Mouse (Mus musculus) cortical plate, adult 2 months (tissue): Measurements from ENCODE around the gene Guca1b. TPM values are rescaled to one million over a fixed set of nuclear protein-coding genes. Genes with fewer than 3 reads are reported as not detected.

Experiments
- H3K27ac ChIP-seq: fragments of 200-500 bp; 2 replicates; pipeline ENCODE4 v1.5.1; 2012; ENCODE audit warnings: low read length, control low read depth, inconsistent platforms; ENCODE audit not compliant: insufficient read depth
- H3K4me1 ChIP-seq: fragments of 200-500 bp; 2 replicates; pipeline ENCODE4 v1.6.1; 2011; ENCODE audit warnings: low read length; ENCODE audit not compliant: control insufficient read depth, insufficient read depth
- H3K4me3 ChIP-seq: fragments of 200-500 bp; 2 replicates; pipeline ENCODE4 v1.5.1; 2011; ENCODE audit warnings: mild to moderate bottlenecking, low read length, control low read depth; ENCODE audit not compliant: insufficient read depth
- CTCF ChIP-seq: fragments of 200-500 bp; IDR thresholded peaks from 2 replicates; pipeline ENCODE4 v1.5.1; 2011; ENCODE audit warnings: mild to moderate bottlenecking, control low read depth, low read length; ENCODE audit not compliant: insufficient read depth; ENCODE audit errors: extremely low read depth
- POLR2A ChIP-seq: fragments of 200-500 bp; IDR thresholded peaks from 2 replicates; pipeline ENCODE4 v1.6.1; 2011; ENCODE audit warnings: mild to moderate bottlenecking, low read length, control low read depth; ENCODE audit not compliant: insufficient read depth; ENCODE audit errors: extremely low read depth
- polyA plus RNA-seq: library from polyadenylated mRNA; depleted of rRNA; stranded (reverse); fragments of >200 nt; gene quantifications from 2 replicates; pipeline ENCODE4 v1.2.3, GENCODE M21; 2012

The Guca1b gene
- polyA plus RNA-seq, 1 experiment = 1.2 TPM

GRCm38 (mm10) chr17:47378133-47378532 lies 7.1 kb upstream of the Guca1b start:
- TF ChIP-seq POLR2A (no peak), CTCF (no peak)
- Histone ChIP-seq H3K4me1 (no peaks in the 10 kb centered on the region), H3K27ac (no peak overlapping the region), H3K4me3 (no peak overlapping the region)

GRCm38 (mm10) chr17:47381917-47382316 lies 3.3 kb upstream of the Guca1b start:
- H3K4me3 ChIP-seq = no peak overlapping the region
- no peak overlapping the region for H3K27ac ChIP-seq
- no peaks in the 10 kb centered on the region for H3K4me1 ChIP-seq
- no peak for TF ChIP-seq POLR2A

GRCm38 (mm10) chr17:47383266-47383665 lies 1.9 kb upstream of the Guca1b start:
- TF ChIP-seq POLR2A (no peak), CTCF (no peak)
- H3K27ac ChIP-seq = no peak overlapping the region
- H3K4me3 ChIP-seq = no peak overlapping the region
- H3K4me1 ChIP-seq = no peaks in the 10 kb centered on the region

DNA sequence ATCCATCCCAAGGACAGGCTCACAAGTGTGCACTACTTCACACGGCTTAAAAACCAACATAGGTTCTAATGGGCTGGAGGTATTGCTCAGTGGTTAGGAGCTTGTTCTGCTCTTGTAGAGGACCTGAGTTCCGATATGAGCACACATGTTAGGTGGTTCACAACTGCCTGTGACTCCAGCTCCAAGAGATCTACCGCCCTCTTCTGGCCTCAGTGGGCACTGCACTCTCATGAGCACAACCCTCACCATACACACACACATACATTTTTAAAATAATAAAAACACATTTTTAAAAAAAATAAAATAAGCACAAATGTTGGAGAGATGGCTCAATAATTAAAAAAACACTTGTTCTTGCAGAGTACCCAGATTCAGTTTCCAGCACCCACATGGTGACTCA lies 1.1 kb upstream of the Guca1b start:
- H3K27ac ChIP-seq = no peak overlapping the region
- no peaks in the 10 kb centered on the region for H3K4me1 ChIP-seq
- TF ChIP-seq CTCF = no peak
- no peak overlapping the region for H3K4me3 ChIP-seq

DNA sequence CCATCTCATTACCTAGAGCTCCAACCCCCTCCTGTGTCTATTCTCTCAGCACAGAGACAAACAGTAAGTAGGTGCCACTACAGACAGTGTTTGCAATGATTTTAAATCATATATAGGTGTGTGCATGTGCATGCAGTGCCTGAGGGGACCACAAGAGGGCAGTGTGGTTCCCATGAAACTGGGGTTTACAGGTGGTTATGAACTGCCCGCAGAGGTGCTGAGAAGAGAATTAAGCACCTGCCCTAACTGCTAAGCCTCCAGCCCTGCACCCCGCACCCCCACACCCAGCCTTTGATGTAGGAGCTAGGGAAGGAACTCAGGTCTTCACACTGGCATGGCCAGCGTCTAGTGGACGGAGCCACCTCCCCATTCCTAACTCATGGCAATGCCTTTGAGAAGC lies 1.5 kb downstream of the Guca1b start:
- Histone ChIP-seq H3K4me3 (no peak overlapping the region), H3K4me1 (no peaks in the 10 kb centered on the region), H3K27ac (no peak overlapping the region)
- TF ChIP-seq CTCF (peak; percentile 62), POLR2A (no peak)

GRCm38 (mm10) chr17:47394223-47394869 lies 9.2 kb downstream of the Guca1b start:
- TF ChIP-seq POLR2A (no peak), CTCF (no peak)
- H3K4me3 ChIP-seq = no peak overlapping the region
- no peak overlapping the region for H3K27ac ChIP-seq
- no peaks in the 10 kb centered on the region for H3K4me1 ChIP-seq

GRCm38 (mm10) chr17:47395376-47395913 lies 10.3 kb downstream of the Guca1b start:
- TF ChIP-seq POLR2A (no peak), CTCF (no peak)
- Histone ChIP-seq H3K27ac (no peak overlapping the region), H3K4me1 (no peaks in the 10 kb centered on the region), H3K4me3 (peak overlapping the region; percentile 13; the same call in 1 of the 2 replicates)

DNA sequence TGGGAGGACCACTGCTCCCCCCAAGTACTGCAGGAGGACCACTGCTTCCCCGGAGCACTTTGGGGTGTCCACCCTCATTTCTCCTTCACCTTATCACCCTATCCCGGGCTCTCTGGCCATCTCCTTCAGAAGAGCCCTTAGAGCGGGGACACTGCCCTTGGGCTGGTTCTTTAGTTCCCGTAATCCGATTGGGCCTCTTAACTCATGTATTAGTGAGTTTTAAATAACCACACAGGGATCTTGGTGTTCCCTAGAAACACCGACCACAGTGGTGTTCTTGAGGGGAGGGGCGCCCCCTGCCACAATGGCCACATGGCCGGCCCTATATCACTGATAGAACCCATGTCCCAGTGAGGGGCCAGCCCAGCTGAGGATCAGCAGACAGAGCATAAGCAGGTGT lies 13.9 kb downstream of the Guca1b start:
- H3K27ac ChIP-seq = no peak overlapping the region
- H3K4me3 ChIP-seq = no peak overlapping the region
- TF ChIP-seq POLR2A (no peak), CTCF (no peak)
- H3K4me1 ChIP-seq = no peaks in the 10 kb centered on the region

DNA sequence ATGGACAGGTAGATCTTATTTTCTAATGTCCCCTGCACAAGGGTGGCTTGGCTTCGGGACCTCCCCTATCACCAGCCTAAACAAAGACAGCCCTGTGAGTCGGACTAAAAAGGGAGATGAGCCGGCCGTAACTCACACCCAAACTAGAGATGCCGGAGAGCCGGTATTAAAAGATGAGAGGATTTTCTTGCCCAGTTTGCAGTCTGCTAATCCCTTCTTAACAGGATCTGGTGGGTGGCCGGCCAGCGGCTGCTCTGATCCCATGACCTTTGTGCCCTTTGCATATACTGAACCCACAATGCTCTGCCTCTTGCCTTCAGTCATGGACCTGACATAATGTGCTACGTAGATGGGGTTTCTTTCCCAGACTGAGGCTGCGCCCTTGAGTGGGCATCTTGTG lies 15.3 kb downstream of the Guca1b start, which contains the start of gene Guca1a:
Gene Guca1a (minus strand): TSS at position 134 of the 400 bp plus-strand sequence.
- no peak within 1 kb of the TSS for H3K4me3 ChIP-seq
- TF ChIP-seq POLR2A (no peak), CTCF (no peak)
- H3K27ac ChIP-seq = no peak within 1 kb of the TSS
- no peaks in the 10 kb centered on the region for H3K4me1 ChIP-seq

DNA sequence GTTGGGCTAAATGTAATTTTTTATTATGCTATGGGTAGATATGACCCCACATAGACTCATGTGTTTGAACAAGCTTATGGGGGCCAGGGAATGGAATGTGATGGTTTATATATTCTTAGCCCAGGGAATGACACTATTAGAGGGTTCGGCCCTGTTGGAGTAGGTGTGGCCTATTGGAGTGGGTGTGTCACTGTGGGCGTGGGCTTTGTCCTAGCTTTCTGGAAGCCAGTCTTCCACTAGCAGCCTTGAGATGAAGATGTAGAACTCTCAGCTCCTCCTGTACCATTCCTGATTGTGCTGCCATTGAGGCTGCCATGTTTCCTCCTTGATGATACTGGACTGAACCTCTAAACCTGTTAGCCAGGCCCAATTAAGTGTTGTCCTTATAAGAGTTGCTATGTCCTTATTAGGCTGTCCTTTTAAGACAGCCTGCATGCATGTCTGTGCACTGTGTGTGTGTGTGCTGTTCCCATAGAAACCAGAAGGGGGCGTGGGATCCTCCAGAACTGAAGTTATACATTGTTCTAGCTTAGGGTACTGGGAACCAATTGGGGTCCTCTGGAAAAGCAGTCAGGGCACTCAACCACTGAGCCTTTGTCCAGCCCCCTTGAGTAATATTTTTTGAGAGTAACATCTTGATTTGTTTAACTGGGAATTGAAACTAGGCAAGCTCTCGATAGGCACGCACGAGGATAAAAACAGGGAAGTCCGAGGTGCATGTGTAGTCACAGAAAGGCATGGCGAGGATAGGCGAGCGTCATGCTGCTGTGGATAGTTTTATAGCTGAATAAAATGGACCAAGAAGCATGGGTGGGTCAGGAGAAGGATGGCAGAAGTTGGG lies 22.7 kb downstream of the Guca1b start:
- TF ChIP-seq POLR2A (no peak), CTCF (no peak)
- no peaks in the 10 kb centered on the region for H3K4me1 ChIP-seq
- H3K4me3 ChIP-seq = no peak overlapping the region
- H3K27ac ChIP-seq = no peak overlapping the region
